8 mouse cellular contexts compared by ENCODE assay signal in genomic region chr2:16356106-16356818, GRCm38 (mm10). TPM values are rescaled to one million over a fixed set of nuclear protein-coding genes. Genes with fewer than 3 reads are reported as not detected.
A peak's percentile ranks its signal among the peaks of the same experiment; 100 is the strongest.
DNase-seq lines count a peak whose midpoint lies in the region; ATAC-seq and TF ChIP-seq lines count a peak whose summit lies in the region.

TSS of gene Plxdc2 (plus strand) at chr2:16356304.

- no peaks in the 10 kb centered on the region for H3K9me3 ChIP-seq in forebrain, postnatal 0 days (ENCODE audit: low read length)
- H3K9me3 ChIP-seq in liver, embryonic 14.5 days (ENCODE audit: control insufficient read depth, low read length): no peaks in the 10 kb centered on the region
- H3K9me3 ChIP-seq in neural tube, embryonic 11.5 days (ENCODE audit: control insufficient read depth, low read length): no peaks in the 10 kb centered on the region

- peak; percentile 95 for ATAC-seq in forebrain, postnatal 0 days
- ATAC-seq in liver, embryonic 14.5 days (ENCODE audit: insufficient read depth): peak; percentile 47; the same call in 1 of the 2 replicates
- ATAC-seq in neural tube, embryonic 11.5 days (ENCODE audit: insufficient read depth, low FRiP score, low TSS enrichment): peak; percentile 88

- peak within 1 kb of the TSS; percentile 73 for H3K9ac ChIP-seq in forebrain, postnatal 0 days
- no peak within 1 kb of the TSS for H3K9ac ChIP-seq in liver, embryonic 14.5 days (replicated peaks)
- H3K9ac ChIP-seq in neural tube, embryonic 11.5 days (ENCODE audit: low read length): peak within 1 kb of the TSS; percentile 58

- DNase-seq in CD4-positive helper T cell, adult 2 months (ENCODE audit: low read depth, low spot score): peak; percentile 31
- peak; percentile 67 for DNase-seq in cerebellum, adult 11 months
- peak; percentile 85 for DNase-seq in forebrain, postnatal 0 days
- DNase-seq in heart, postnatal 14 days: peak; percentile 72 to 75
- peak; percentile 77 to 86 for DNase-seq in kidney, postnatal 4 days
- no peak for DNase-seq in liver, embryonic 14.5 days (ENCODE audit: low read depth in 3 of 3, low spot score in 3 of 3)
- DNase-seq in neural tube, embryonic 11.5 days (ENCODE audit: low spot score): peak; percentile 71
- peak; percentile 65 for DNase-seq in testis, postnatal 14 days (ENCODE audit: low spot score)

- H3K27me3 ChIP-seq in forebrain, postnatal 0 days (ENCODE audit: insufficient read depth, low read length): no peaks in the 10 kb centered on the region
- H3K27me3 ChIP-seq in liver, embryonic 14.5 days (ENCODE audit: control insufficient read depth, insufficient read depth, low read length): peaks cover 14% of the 10 kb centered on the region
- H3K27me3 ChIP-seq in neural tube, embryonic 11.5 days (ENCODE audit: control insufficient read depth, insufficient read depth, low read length): no peaks in the 10 kb centered on the region

- peak within 1 kb of the TSS; percentile 87 for H3K27ac ChIP-seq in forebrain, postnatal 0 days (ENCODE audit: low read depth, low read length)
- H3K27ac ChIP-seq in liver, embryonic 14.5 days: no peak within 1 kb of the TSS
- H3K27ac ChIP-seq in neural tube, embryonic 11.5 days (ENCODE audit: low read depth, low read length): 0 out of 2 replicates have a peak within 1 kb of the TSS, but pooled peaks have one; percentile 29

- intact Hi-C loops in heart, postnatal 14 days (cut with DNase I): loop anchor here (2.0 to 5.0 kb wide), 4 partner anchors 556 to 1059 kb away; no protein-coding TSS in a partner anchor

- no peaks in the 10 kb centered on the region for H3K36me3 ChIP-seq in forebrain, postnatal 0 days (ENCODE audit: insufficient read depth)
- no peaks in the 10 kb centered on the region for H3K36me3 ChIP-seq in liver, embryonic 14.5 days (replicated peaks; ENCODE audit: control insufficient read depth, insufficient read depth, low read depth)
- H3K36me3 ChIP-seq in neural tube, embryonic 11.5 days (ENCODE audit: control insufficient read depth, insufficient read depth, low read length): no peaks in the 10 kb centered on the region

- peak within 1 kb of the TSS; percentile 80 for H3K4me3 ChIP-seq in forebrain, postnatal 0 days (ENCODE audit: low read depth, low read length)
- H3K4me3 ChIP-seq in liver, embryonic 14.5 days (ENCODE audit: insufficient read depth in 1 of 2, low read depth in 2 of 2, low read length in 2 of 2): peak within 1 kb of the TSS; percentile 40 to 56
- H3K4me3 ChIP-seq in neural tube, embryonic 11.5 days (ENCODE audit: low read depth, low read length): peak within 1 kb of the TSS; percentile 69

- peak within 1 kb of the TSS; percentile 81 for H3K4me2 ChIP-seq in forebrain, postnatal 0 days (ENCODE audit: low read depth)
- H3K4me2 ChIP-seq in liver, embryonic 14.5 days (ENCODE audit: low read depth): peak within 1 kb of the TSS; percentile 61
- H3K4me2 ChIP-seq in neural tube, embryonic 11.5 days (ENCODE audit: low read depth): peak within 1 kb of the TSS; percentile 73

- 1% methylated on average over 42 of the region's 45 CpGs for WGBS in forebrain, postnatal 0 days
- WGBS in liver, embryonic 14.5 days (ENCODE audit: insufficient replicate concordance): under 1% methylated on average over 38 of the region's 45 CpGs
- WGBS in neural tube, embryonic 11.5 days: under 1% methylated on average over 37 of the region's 45 CpGs

- no peaks in the 10 kb centered on the region; the same call in 1 of the 2 replicates for H3K4me1 ChIP-seq in forebrain, postnatal 0 days (ENCODE audit: insufficient read depth)
- H3K4me1 ChIP-seq in liver, embryonic 14.5 days (replicated peaks; ENCODE audit: control insufficient read depth in 2 of 2, insufficient read depth in 2 of 2, low read length in 1 of 2): no peaks in the 10 kb centered on the region; a peak in 1 of 4 replicates
- no peaks in the 10 kb centered on the region for H3K4me1 ChIP-seq in neural tube, embryonic 11.5 days (ENCODE audit: control insufficient read depth, insufficient read depth, low read length)

- TF ChIP-seq EP300 in liver, embryonic 14.5 days (IDR thresholded peaks at IDR 0.05; ENCODE audit: low read depth): no peak

- TF ChIP-seq CTCF in forebrain, postnatal 0 days (IDR thresholded peaks at IDR 0.05; ENCODE audit: low read depth): no peak
- no peak for TF ChIP-seq CTCF in liver, embryonic 14.5 days (IDR thresholded peaks at IDR 0.05; ENCODE audit: low read depth)

RNA-seq across cellular contexts. Expression of gene Plxdc2, which starts in this region (rescaled TPM):
- 18.9 and 20.8 TPM in 2 replicates for total RNA-seq in forebrain, postnatal 0 days (2014; rRNA removed)
- 13.2 and 23.6 TPM in 2 replicates for polyA plus RNA-seq in forebrain, postnatal 0 days (2015; fragmentation: Nextera tagmentation; extraction: Ambion mirVana)
- 10 to 100 TPM; 24.3 to 26.4 TPM for total RNA-seq in heart, postnatal 14 days (2021)
- polyA plus RNA-seq in liver, embryonic 14.5 days (2012; rRNA removed): 0.30 and 0.40 TPM in 2 replicates
- 1.1 and 1.2 TPM in 2 replicates for polyA plus RNA-seq in liver, embryonic 14.5 days (2014; fragmentation: Nextera tagmentation; extraction: Ambion mirVana)
- polyA plus RNA-seq in neural tube, embryonic 11.5 days (2014; fragmentation: Nextera tagmentation; extraction: Ambion mirVana): 22.2 and 23.9 TPM in 2 replicates

Comparison
In these comparisons a context has a peak if more than half of its experiments do, and no peak if none do; other contexts are left out.
1. DNase-seq: peak in CD4-positive helper T cell, adult 2 months (single experiment), cerebellum, adult 11 months (single experiment), forebrain, postnatal 0 days (single experiment), heart, postnatal 14 days (2 of 2), kidney, postnatal 4 days (2 of 2), neural tube, embryonic 11.5 days (single experiment) and testis, postnatal 14 days (single experiment); none in liver, embryonic 14.5 days (0 of 3).
2. Peak in every context shown above with its lines, with median percentiles within 50 percentile points of each other: ATAC-seq, H3K4me2 ChIP-seq and H3K4me3 ChIP-seq.